Mouse (Mus musculus): ENCODE results near the gene Slc18a2.
A peak's percentile ranks its signal among the peaks of the same experiment; 100 is the strongest.

Slc18a2 gene

GRCm38 (mm10) chr19:59273190-59273589 lies 12.5 kb downstream of the Slc18a2 start:
- DNase-seq (ENCODE audit: low read depth, low spot score), result no peak

GRCm38 (mm10) chr19:59276354-59276753 lies 15.7 kb downstream of the Slc18a2 start:
- no peak for DNase-seq (ENCODE audit: low read depth, low spot score)

GRCm38 (mm10) chr19:59280841-59281240 lies 20.1 kb downstream of the Slc18a2 start:
- no peak for DNase-seq (ENCODE audit: low read depth, low spot score)

DNA sequence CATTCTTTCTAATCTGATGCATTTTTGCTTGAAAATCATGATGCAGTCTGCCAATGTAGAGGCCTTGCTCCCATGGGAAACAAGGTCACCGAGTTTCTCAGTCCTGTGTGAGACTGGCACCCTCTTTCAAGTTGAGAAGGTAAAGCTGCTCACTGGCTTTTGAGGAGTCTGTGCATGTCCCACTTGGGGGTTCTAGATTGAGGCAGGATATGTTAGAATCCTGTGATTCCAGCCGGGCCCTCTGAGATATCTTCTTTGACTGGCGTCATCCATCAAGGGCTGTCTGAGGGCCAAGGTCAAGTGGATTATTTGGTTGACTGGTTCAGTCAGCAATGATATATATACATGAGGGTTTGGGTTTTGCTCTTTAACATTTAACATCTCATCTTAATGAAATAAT lies 21.3 kb downstream of the Slc18a2 start:
- no peak for DNase-seq (ENCODE audit: low read depth, low spot score)

DNA sequence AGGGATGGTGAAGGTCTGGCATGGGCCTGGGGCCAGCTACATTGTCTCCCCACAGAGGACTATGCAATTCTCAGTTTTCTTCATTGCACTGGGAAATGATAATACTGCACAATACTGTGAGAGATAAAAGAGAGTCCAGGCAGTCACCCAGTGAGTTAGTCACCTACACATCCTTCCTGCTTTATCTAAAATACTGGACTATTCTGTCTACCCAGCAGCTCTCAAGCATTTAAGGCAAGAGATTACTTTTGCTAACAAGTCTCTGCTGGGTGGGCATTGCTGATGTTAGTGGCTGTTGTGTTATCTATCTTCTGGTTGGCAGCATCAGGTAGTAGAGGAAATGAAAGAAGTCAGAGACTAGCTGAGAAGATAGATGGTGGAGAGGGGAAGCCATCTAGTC lies 28.3 kb downstream of the Slc18a2 start:
- no peak for DNase-seq (ENCODE audit: low read depth, low spot score)

DNA sequence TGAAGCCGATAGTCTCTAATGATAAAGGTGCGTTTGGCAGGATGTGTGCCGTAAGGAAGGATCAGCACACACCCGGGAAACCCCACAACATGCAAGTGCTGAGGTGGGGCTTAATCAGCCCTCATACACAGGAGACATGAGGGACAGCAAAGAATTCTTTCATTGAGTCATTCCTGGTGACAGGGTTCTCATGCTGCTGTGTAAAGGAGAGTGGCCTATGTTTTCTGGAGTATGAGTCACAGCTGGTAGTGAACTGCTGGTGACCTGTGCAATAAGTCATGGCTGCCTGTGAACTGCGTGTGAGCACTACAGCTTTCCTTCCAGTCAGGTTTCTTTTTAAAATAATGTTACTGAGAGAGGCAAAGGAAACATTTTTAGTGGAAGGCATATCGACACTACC lies 29.1 kb downstream of the Slc18a2 start:
- no peak for DNase-seq (ENCODE audit: low read depth, low spot score)

GRCm38 (mm10) chr19:59292183-59292839 lies 31.6 kb downstream of the Slc18a2 start:
- DNase-seq (ENCODE audit: low read depth, low spot score), result no peak

DNA sequence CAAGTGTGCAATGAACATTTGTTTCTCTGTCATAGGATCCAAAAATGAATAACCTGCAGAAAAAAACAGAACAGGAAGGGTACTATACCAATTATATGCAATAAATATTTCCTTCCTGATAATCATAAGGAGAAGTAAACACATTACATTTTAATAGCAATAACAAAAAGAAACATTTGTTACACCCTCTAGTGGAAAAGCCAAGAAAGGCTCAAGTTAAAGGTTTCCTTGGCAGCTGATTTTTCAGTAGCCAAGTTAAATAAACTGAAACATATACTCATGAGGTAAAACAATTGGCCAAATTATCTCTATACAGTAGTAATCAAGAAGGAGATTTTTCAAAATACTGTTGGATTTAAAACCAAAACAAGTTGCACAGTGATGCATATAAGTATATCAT lies 54.6 kb downstream of the Slc18a2 start:
- no peak for DNase-seq (ENCODE audit: low read depth, low spot score)

GRCm38 (mm10) chr19:59316571-59316970 lies 55.9 kb downstream of the Slc18a2 start:
- no peak for DNase-seq (ENCODE audit: low read depth, low spot score)

DNA sequence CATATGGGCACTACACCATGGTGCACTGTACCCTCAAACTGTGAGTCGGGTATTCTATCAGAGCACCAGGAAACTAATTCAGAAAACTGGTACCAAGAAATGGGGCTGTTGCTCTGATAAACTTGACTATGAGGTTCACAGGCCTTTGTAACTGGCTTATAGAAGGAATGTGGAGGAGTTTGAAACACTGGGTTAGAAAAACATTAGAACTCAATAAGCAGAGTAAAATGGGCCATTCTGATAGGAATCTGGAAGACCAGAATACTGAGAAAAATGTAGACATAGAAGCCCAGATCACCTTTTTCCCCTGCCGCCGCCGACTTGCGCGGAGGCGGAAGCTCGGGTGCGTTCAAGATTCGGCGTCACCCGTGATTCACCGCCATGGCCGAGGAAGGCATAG lies 61.3 kb downstream of the Slc18a2 start, which contains the start of gene Rps12-ps3:
Gene Rps12-ps3 (plus strand): TSS at position 301 of the 400 bp plus-strand sequence.
- no peak for DNase-seq (ENCODE audit: low read depth, low spot score)

- no peak for DNase-seq (ENCODE audit: low read depth, low spot score)
Observed at GRCm38 (mm10) chr19:59330816-59331225, 70.1 kb downstream of the Slc18a2 start.

DNA sequence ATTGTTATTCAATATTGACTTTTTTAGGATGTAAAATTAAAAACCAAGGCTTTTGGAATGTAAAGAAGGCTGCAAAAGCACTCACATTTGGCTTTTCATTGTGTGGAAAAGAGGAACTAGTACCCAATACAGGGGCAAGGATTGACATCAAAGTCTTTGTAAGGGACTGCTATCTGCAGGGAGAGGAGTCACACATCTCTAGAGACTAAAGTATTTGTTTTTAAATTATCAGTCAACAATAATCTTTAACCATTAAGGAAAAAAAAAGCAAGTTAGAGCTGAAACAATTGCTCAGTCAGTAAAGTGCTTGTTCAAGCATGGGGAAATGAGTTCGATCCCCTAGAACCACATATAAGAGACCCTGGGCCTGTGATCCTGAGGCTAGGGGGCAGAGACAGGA lies 76.0 kb downstream of the Slc18a2 start:
- no peak for DNase-seq (ENCODE audit: low read depth, low spot score)

DNA sequence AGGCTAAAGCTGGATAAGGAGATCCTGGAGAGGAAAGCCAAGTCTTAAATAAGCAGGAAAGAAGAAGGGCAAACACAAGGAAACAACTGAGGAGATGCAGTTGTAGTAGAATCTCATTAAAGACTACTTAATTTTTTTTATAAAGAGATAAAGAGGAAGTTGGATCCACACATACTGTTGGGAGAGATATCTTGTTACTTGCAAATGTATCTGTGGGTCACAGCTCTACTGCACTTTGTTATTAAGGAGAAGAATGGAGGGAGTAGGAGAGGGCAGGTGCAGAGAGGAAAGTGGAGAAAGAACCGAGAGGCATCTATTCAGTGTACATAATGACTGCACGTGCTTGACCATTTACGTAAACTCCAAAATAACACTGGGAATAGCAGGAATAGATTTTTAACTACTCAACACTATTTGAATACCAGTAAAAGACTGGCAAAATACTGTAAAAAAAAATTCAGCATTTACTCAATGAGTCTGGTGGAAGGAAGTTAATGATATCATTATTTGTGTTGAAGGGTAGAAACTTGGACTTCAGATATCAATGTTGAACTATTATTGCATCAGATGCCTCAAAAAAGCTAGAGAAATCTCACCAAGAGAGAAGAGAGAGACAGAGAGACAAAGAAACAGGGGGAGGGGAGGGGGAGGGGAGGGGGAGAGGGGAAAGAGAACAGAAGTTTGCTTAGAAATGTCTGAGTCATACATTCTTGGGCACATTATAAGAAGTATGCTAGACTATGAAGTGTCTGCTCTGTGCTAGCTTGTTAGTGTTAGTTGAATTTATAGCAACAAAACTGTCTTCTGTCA lies 77.4 kb downstream of the Slc18a2 start:
- DNase-seq (ENCODE audit: low read depth, low spot score), result no peak

DNA sequence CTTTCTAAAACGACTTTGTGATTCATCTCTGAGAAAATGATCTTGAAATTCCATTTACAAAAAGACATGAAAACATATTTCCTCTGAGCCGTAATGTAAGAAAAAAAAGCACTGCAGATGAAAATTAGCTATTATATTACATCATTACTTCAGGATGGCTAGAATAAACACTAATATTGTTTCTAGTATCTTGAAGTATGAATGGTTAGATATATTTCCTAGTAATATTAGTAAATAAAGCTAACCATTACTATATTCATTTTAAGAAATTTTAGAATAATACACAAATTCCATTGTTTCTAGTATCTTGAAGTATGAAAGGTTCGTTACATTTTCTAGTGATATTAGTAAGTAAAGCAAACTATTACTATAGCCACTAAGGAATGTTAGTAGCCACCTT lies 79.2 kb downstream of the Slc18a2 start:
- no peak for DNase-seq (ENCODE audit: low read depth, low spot score)

DNA sequence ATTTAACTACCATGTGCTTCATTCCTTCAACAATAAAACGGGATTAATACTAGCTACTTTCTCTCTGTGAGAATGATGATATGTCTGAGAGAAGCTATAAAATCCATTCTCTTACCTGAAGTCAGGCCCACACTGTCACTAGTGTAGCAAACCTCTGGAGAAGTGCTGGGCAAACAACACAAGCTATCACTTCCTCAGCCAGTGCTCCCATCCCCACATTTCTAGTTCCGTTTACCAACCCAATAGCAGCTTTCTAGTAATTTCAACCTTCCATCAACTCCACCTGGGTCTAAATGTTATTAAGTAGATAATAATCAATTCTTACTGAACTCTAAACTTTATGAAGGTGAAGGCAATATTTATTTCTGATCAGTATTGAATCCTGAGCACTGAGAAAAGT lies 82.3 kb downstream of the Slc18a2 start:
- DNase-seq (ENCODE audit: low read depth, low spot score), result no peak

DNA sequence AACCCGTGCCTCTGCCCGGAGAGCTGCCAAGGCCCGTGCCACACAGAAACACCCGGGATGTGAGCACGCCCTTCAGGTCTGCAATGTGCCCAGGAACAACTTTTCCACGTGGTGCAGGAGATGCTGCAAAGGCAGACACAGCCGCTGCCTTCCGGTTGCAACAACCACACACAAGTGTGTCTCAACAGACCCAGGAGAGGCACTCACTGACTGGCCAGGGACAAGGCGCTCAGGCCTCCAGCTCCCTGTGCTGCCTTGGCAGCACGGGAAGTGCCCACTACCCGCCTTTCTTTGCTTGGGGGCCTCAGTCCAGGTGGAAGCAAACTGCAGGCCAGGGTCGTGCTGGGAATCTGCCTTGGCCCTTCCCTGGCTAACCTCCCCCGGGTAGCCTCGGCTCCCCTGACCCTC lies 83.6 kb downstream of the Slc18a2 start:
- DNase-seq (ENCODE audit: low read depth, low spot score), result no peak

- DNase-seq (ENCODE audit: low read depth, low spot score), result peak; percentile 46
Observed at GRCm38 (mm10) chr19:59345081-59345657, 84.5 kb downstream of the Slc18a2 start.
